Mouse (Mus musculus): ENCODE data around the gene Cd84. TPM values are rescaled to one million over a fixed set of nuclear protein-coding genes. Genes with fewer than 3 reads are reported as not detected.
"Not testable (repeated sequence)": the region's sequence is repeated elsewhere in the genome, so short reads cannot be mapped to it uniquely, and the experiment has no call there.

Gene Cd84
- 1.7 and 2.1 TPM in 2 replicates for polyA plus RNA-seq (2015; fragmentation: Nextera tagmentation; extraction: Ambion mirVana)

DNA sequence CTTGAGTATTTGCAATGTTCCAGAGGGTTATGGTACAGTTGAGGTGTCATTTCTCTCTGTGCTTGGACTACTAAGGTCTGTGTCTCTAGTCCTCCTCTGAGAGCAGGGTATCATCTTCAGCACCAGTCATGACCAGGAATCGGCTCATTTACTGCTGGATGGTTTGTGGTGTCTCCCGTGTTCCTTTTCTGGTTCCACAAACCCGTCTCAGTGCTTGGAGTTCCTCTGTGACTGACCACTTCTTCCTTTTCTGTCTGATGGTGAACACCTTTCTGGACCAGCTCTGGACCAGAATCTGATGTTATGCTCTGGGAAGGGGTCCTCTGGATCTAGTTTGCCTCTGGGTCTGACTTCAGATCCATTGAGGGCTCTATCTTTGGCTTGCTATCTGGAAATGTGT is at the start of gene Cd84:
Cd84 (plus strand) TSS at position 210 of the 400 bp plus-strand sequence.
- Histone ChIP-seq H3K27ac (no peak within 1 kb of the TSS), H3K4me1 (no peaks in the 10 kb centered on the region), H3K27me3 (no peaks in the 10 kb centered on the region), H3K4me2 (no peak within 1 kb of the TSS), H3K9me3 (no peaks in the 10 kb centered on the region), H3K4me3 (no peak within 1 kb of the TSS), H3K9ac (no peak within 1 kb of the TSS), H3K36me3 (no peaks in the 10 kb centered on the region)
- ATAC-seq (ENCODE audit: borderline replicate concordance, extremely low read depth, low FRiP score, low TSS enrichment), result no peak
- whole genome bisulfite sequencing, result 80% methylated on average over 3 of the region's 3 CpGs

DNA sequence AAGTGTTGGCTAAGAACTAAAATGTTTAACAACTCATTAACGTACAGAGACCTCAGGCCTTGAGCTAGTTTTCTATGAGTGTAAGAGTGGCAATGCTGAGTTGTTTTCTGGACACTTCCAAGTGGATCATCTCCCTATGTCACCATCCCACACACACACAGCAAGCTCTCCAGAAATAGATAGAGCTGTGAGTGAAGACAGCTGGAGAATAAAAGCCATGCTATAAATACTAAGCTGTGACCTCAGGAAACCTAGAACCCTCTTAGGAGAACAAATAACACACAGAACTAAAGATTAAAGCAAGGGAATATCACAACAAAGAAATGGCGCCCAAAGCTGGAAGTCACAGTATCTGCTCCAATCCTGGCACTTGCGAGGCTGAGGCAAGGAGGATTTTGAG is 48.0 kb upstream of the Cd84 start:
- H3K9me3 ChIP-seq, result no peaks in the 10 kb centered on the region
- ATAC-seq (ENCODE audit: borderline replicate concordance, extremely low read depth, low FRiP score, low TSS enrichment), result no peak
- H3K4me2 ChIP-seq, result no peak overlapping the region
- no peak overlapping the region for H3K4me3 ChIP-seq
- H3K27me3 ChIP-seq, result no peaks in the 10 kb centered on the region
- no peaks in the 10 kb centered on the region for H3K36me3 ChIP-seq
- 85% methylated on average over 3 of the region's 3 CpGs for WGBS
- 0 out of 2 replicates have a peak, but pooled peaks cover 3% of the 10 kb centered on the region for H3K4me1 ChIP-seq
- H3K9ac ChIP-seq, result no peak overlapping the region
- H3K27ac ChIP-seq, result no peak overlapping the region

DNA sequence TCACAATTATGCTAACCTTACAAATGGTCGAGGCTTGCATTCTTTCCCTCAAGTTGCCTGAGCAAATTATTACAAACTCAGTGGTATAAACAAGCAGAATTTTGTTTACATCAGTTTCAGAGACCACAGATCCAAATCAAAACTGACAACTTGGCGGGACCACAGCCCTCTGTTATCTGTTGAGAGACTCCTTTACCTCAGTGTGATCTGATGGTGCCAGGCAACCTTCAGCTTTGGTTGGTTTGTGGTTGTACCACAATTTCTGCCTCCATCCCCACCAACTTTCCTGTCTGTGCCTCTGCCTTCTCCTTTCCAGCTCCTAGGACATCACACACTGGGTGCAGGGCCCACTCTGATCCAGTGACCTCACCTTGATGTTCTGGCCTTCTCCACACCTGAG is 43.3 kb upstream of the Cd84 start:
- no peaks in the 10 kb centered on the region for H3K36me3 ChIP-seq
- no peaks in the 10 kb centered on the region for H3K27me3 ChIP-seq
- H3K9ac ChIP-seq, result no peak overlapping the region
- ATAC-seq (ENCODE audit: borderline replicate concordance, extremely low read depth, low FRiP score, low TSS enrichment), result no peak
- H3K27ac ChIP-seq, result no peak overlapping the region
- no peak overlapping the region for H3K4me2 ChIP-seq
- H3K9me3 ChIP-seq, result no peaks in the 10 kb centered on the region
- no peak overlapping the region for H3K4me3 ChIP-seq
- 39% methylated on average over 2 of the region's 2 CpGs for WGBS
- no peaks in the 10 kb centered on the region for H3K4me1 ChIP-seq

DNA sequence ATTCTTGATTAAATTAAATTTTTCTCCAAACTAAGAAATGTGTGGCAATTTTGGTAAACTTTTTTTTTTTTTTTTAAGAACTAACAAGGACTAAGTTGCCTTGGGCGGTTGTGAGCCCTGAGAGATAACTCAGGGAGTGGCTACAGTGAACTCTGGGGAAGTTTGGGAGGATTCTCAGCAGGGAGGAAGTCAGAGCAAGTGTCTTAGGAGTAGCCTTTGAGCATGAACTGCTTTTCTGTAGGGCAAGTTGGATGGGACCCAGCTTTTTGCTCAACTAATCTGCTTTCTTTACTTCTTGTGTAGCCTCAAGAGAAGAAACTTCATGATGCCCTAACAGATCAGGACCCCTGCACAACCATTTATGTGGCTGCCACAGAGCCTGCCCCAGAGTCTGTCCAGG is 41.7 kb upstream of the Cd84 start:
- no peak overlapping the region for H3K27ac ChIP-seq
- H3K9me3 ChIP-seq, result no peaks in the 10 kb centered on the region
- H3K4me1 ChIP-seq, result no peaks in the 10 kb centered on the region
- no peak overlapping the region for H3K4me3 ChIP-seq
- 46% methylated on average over 1 of the region's 1 CpGs for WGBS
- ATAC-seq (ENCODE audit: borderline replicate concordance, extremely low read depth, low FRiP score, low TSS enrichment), result no peak
- H3K27me3 ChIP-seq, result no peaks in the 10 kb centered on the region
- no peaks in the 10 kb centered on the region for H3K36me3 ChIP-seq
- no peak overlapping the region for H3K4me2 ChIP-seq
- H3K9ac ChIP-seq, result no peak overlapping the region

DNA sequence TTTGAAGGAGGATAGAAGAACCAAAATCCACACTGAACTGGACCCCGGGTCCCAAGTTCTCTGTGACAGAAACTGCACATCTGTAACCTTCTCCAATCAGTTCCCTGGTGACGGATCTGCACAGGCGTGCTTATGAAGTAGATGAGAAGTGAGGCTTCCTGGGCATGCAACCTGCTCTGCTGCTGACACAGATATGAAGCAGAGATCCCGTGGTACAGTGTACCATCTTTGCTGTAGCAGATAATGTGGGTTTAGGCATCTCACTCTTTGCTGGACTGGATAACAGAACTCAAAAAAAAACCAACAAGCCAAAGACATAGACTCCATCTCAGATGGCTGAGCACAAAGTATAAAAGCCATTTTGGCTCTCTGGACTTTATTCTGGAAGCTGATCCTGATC is 39.8 kb upstream of the Cd84 start:
- H3K4me3 ChIP-seq, result no peak overlapping the region
- H3K9ac ChIP-seq, result no peak overlapping the region
- 72% methylated on average over 4 of the region's 4 CpGs for WGBS
- H3K4me2 ChIP-seq, result no peak overlapping the region
- no peaks in the 10 kb centered on the region for H3K9me3 ChIP-seq
- H3K27me3 ChIP-seq, result no peaks in the 10 kb centered on the region
- ATAC-seq (ENCODE audit: borderline replicate concordance, extremely low read depth, low FRiP score, low TSS enrichment), result no peak
- no peaks in the 10 kb centered on the region for H3K36me3 ChIP-seq
- no peak overlapping the region for H3K27ac ChIP-seq
- no peaks in the 10 kb centered on the region for H3K4me1 ChIP-seq

DNA sequence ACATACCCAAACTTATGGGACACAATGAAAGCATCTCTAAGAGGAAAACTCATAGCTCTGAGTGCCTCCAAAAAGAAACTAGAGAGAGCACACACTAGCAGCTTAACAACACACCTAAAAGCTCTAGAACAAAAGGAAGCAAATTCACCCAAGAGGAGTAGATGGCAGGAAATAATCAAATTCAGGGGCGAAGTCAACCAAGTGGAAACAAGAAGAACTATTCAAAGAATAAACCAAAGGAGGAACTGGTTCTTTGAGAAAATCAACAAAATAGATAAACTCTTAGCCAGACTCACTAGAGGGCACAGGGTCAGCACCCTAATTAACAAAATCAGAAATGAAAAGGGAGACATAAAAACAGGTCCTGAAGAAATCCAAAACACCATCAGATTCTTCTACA is 28.4 kb upstream of the Cd84 start:
- not testable (repeated sequence) for H3K27ac ChIP-seq; H3K4me2 ChIP-seq; ATAC-seq (ENCODE audit: borderline replicate concordance, extremely low read depth, low FRiP score, low TSS enrichment); H3K27me3 ChIP-seq; H3K9me3 ChIP-seq; H3K36me3 ChIP-seq; H3K4me1 ChIP-seq; H3K4me3 ChIP-seq; H3K9ac ChIP-seq
- WGBS, result 78% methylated on average over 1 of the region's 1 CpGs

DNA sequence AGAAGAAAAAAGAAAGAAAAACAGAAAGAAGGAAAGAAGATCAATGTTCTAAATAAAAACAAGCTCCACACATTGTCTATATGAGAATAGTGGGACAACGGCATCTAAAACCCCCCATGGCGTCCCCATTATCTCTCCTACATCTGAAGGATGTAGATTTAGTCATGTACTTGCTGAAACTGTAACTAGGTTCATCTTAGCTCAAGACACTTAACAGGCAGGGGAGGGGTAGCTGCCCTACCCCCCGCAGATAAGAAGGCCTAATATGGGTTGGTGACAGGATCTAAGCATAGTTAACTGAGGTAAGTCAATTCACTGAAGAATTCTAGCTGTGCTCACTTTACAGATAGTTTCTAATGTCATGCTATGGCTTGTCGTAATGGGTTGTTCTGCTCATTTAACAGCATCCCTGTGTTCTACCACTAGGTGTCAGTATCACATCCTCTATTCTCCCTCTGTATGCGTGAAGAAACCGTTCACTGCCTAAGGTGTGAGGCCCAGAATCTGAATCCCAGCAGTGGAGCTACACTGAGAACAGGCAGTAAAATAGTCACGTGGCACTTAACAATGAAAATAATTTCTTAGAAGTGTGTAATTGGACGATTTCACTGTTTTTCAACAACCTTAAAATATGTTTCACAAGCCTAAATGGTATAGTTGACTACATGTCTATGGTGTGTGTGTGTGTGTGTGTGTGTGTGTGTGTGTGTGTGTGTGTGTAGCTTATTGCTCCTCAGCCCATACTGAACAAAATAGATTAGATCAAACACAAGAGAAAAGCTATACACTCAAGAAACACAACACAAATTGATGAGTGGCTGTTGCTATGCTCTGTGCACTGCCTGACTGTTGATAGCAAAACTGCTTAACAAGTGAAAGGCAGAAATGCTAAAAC is 23.7 kb upstream of the Cd84 start:
- peak; percentile 52; the same call in 1 of the 2 replicates for ATAC-seq (ENCODE audit: borderline replicate concordance, extremely low read depth, low FRiP score, low TSS enrichment)
- H3K4me1 ChIP-seq, result no peaks in the 10 kb centered on the region
- 12% methylated on average over 8 of the region's 8 CpGs for WGBS

DNA sequence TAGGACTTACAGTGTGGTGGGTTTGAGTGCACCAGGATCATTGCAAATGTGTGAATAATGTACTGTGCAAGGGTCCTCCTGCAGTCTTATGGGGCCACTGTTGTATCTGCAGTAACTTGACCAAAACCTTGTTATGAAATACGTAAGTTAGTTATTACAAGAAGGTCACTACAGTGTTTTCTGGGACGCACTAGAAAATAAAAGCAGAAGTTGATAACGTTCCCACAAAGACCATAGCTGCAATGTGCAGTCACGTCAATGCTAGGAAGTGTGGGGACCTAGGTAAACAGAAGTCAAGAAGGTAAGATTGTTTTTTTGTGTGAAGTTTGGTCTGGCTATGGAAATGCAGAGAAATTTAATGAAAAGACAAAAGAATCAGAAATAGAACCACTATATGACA is 22.5 kb upstream of the Cd84 start:
- 75% methylated on average over 4 of the region's 4 CpGs for WGBS
- Histone ChIP-seq H3K36me3 (no peaks in the 10 kb centered on the region), H3K9ac (no peak overlapping the region), H3K4me1 (no peaks in the 10 kb centered on the region), H3K4me3 (no peak overlapping the region), H3K4me2 (no peak overlapping the region), H3K27me3 (no peaks in the 10 kb centered on the region), H3K27ac (no peak overlapping the region), H3K9me3 (no peaks in the 10 kb centered on the region)
- no peak for ATAC-seq (ENCODE audit: borderline replicate concordance, extremely low read depth, low FRiP score, low TSS enrichment)

More for the DNA sequence above, 23.7 kb upstream of the Cd84 start:
- no peaks in the 10 kb centered on the region for H3K9me3 ChIP-seq
- no peak overlapping the region for H3K4me2 ChIP-seq
- no peak overlapping the region for H3K9ac ChIP-seq
- no peaks in the 10 kb centered on the region for H3K27me3 ChIP-seq
- no peak overlapping the region for H3K4me3 ChIP-seq
- H3K36me3 ChIP-seq, result no peaks in the 10 kb centered on the region
- H3K27ac ChIP-seq, result no peak overlapping the region

DNA sequence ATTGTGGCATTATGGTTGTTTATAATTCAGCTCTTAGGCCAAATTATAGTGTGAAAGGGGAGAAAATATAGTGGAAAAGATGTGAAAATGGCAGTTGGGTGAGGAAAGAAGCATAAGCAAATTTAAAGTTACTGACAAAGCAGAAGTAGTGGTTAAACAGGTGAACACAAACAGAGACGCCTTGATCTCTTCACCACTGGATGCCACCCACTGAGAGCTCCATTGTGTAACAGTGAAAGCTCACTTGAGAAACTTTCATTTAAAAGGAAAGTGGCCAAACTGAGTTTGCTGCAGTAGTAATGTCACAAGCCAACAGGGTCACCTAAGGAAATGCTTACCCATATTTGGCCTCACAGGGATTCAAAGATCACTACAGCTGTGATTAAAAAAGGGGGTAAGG is 18.2 kb upstream of the Cd84 start:
- no peak for ATAC-seq (ENCODE audit: borderline replicate concordance, extremely low read depth, low FRiP score, low TSS enrichment)
- Histone ChIP-seq H3K9ac (no peak overlapping the region), H3K36me3 (no peaks in the 10 kb centered on the region), H3K4me3 (no peak overlapping the region), H3K4me2 (no peak overlapping the region), H3K9me3 (no peaks in the 10 kb centered on the region), H3K27ac (no peak overlapping the region), H3K27me3 (no peaks in the 10 kb centered on the region), H3K4me1 (no peaks in the 10 kb centered on the region)
- 36% methylated on average over 1 of the region's 1 CpGs for WGBS

DNA sequence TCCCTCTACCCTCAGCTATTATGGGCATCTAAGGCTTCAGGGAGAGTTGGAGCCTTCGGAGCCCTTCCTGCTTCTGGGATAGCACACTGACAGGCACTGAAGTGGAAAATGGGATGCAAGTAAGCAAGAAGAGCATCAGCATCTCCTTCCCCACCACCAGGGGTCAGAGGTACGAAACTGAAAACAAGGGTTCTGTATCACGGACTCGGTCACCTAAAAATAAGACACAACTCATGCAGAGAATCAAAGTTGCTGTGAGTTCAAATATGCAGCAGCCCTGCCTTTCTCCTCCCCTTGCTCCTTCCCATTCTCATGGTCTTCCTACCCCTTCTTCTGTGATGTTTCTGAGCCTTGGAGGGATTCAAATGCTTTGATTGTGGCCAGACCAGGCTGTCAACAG is 14.0 kb upstream of the Cd84 start:
- no peak overlapping the region for H3K27ac ChIP-seq
- H3K36me3 ChIP-seq, result no peaks in the 10 kb centered on the region
- H3K4me3 ChIP-seq, result no peak overlapping the region
- no peaks in the 10 kb centered on the region for H3K4me1 ChIP-seq
- 43% methylated on average over 4 of the region's 4 CpGs for WGBS
- H3K9me3 ChIP-seq, result no peaks in the 10 kb centered on the region
- ATAC-seq (ENCODE audit: borderline replicate concordance, extremely low read depth, low FRiP score, low TSS enrichment), result no peak
- no peak overlapping the region for H3K9ac ChIP-seq
- H3K4me2 ChIP-seq, result no peak overlapping the region
- no peaks in the 10 kb centered on the region for H3K27me3 ChIP-seq

DNA sequence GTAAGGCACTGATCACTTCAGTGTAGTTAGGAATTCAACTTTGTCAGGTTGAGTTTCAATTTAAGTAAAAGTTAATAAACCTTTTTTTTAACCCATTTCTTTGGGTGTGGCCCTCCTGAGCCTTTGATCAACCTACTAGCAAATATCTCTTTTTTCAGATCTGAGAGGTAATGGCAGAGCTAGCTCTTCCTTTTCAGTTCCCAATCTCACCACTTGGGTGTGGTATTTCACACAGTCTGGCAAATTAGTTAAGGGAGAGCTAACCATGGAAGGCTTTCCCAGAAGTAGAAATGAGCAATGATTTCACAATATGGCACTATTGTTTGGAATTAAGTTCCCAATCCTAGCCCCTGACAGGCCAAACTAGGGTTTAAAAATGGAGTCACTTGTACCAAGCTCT is 13.3 kb upstream of the Cd84 start:
- Histone ChIP-seq H3K4me3 (no peak overlapping the region), H3K36me3 (no peaks in the 10 kb centered on the region), H3K9me3 (no peaks in the 10 kb centered on the region), H3K4me2 (no peak overlapping the region), H3K27ac (no peak overlapping the region), H3K27me3 (no peaks in the 10 kb centered on the region), H3K4me1 (no peaks in the 10 kb centered on the region), H3K9ac (no peak overlapping the region)
- no peak for ATAC-seq (ENCODE audit: borderline replicate concordance, extremely low read depth, low FRiP score, low TSS enrichment)

DNA sequence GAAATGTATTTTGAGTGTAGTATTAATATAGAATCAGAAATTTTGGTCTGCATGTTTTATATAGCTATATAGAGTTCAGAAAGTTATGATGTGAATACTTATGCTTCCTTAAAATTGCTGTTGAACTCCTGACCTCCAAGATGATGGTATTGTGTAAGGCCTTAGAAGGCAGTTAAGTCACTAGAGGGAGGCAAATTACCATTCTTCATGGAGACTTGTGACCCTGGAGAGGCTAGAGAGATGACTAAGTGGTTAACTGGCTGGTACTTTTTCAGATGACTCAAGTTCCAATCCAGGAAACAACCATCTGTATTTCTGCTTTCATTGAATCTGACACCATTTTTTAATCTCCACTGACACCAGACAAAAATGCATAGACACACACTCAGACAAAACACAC is 11.8 kb upstream of the Cd84 start:
- H3K36me3 ChIP-seq, result no peaks in the 10 kb centered on the region
- no peaks in the 10 kb centered on the region for H3K27me3 ChIP-seq
- no peak overlapping the region for H3K4me2 ChIP-seq
- ATAC-seq (ENCODE audit: borderline replicate concordance, extremely low read depth, low FRiP score, low TSS enrichment), result no peak
- H3K4me1 ChIP-seq, result no peaks in the 10 kb centered on the region
- no peak overlapping the region for H3K9ac ChIP-seq
- H3K4me3 ChIP-seq, result no peak overlapping the region
- H3K27ac ChIP-seq, result no peak overlapping the region
- H3K9me3 ChIP-seq, result no peaks in the 10 kb centered on the region
